Mouse (Mus musculus) embryo, embryonic 11.5 days (tissue): ENCODE results near the gene Mrpl58.

Experiments used
- DNase-seq: peaks from one replicate; pipeline ENCODE4 v3.0.0-alpha.2; 2012; ENCODE audit warnings: low read depth, low spot score

Mrpl58 gene

GRCm38 (mm10) chr11:115457405-115457804, 53.9 kb downstream of the Mrpl58 start:
- no peak for DNase-seq

GRCm38 (mm10) chr11:115460976-115461375, 57.4 kb downstream of the Mrpl58 start:
- DNase-seq = no peak

- DNase-seq = no peak
These were observed 58.3 kb downstream of the Mrpl58 start for GRCm38 (mm10) chr11:115461846-115462242.
